Mouse (Mus musculus) olfactory bulb, adult 2 months (tissue): Measurements from ENCODE around the gene Prrxl1. TPM values are rescaled to one million over a fixed set of nuclear protein-coding genes. Genes with fewer than 3 reads are reported as not detected.

Source experiments
- H3K27ac ChIP-seq: fragments of 200-500 bp; 2 replicates; pipeline ENCODE4 v1.5.1; 2012; ENCODE audit warnings: low read depth, low read length; ENCODE audit not compliant: insufficient read depth
- H3K4me1 ChIP-seq: fragments of 200-500 bp; 2 replicates; pipeline ENCODE4 v1.6.1; 2012; ENCODE audit warnings: low read length; ENCODE audit not compliant: control insufficient read depth, insufficient read depth
- H3K4me3 ChIP-seq: fragments of 200-500 bp; 2 replicates; pipeline ENCODE4 v1.5.1; 2012; ENCODE audit warnings: mild to moderate bottlenecking, low read depth, low read length, moderate library complexity; ENCODE audit not compliant: insufficient read depth
- CTCF ChIP-seq: fragments of 200-500 bp; IDR thresholded peaks from 2 replicates; pipeline ENCODE4 v1.5.1; 2012; ENCODE audit warnings: low read depth, mild to moderate bottlenecking, low read length, moderate library complexity; ENCODE audit not compliant: insufficient read depth
- POLR2A ChIP-seq: fragments of 200-500 bp; IDR thresholded peaks from 2 replicates; pipeline ENCODE4 v1.6.1; 2012; ENCODE audit warnings: mild to moderate bottlenecking, low read depth, low read length, moderate library complexity; ENCODE audit not compliant: insufficient read depth
- WGBS: fragments of 180-500 bp; shearing (Covaris S2); methylation state at CpG from one replicate; pipeline ENCODE4 v1.1.7; 2018; 5-methylcytosine and 5-hydroxymethylcytosine counted together
- polyA plus RNA-seq: library from polyadenylated mRNA; stranded (reverse); fragments of >200 nt; gene quantifications from 2 replicates; pipeline ENCODE4 v1.2.4, GENCODE M21; 2012; ENCODE audit warnings: low replicate concordance; ENCODE audit not compliant: missing spikeins, insufficient read depth, insufficient read length

Prrxl1 gene
- polyA plus RNA-seq, 1 experiment: not detected

DNA sequence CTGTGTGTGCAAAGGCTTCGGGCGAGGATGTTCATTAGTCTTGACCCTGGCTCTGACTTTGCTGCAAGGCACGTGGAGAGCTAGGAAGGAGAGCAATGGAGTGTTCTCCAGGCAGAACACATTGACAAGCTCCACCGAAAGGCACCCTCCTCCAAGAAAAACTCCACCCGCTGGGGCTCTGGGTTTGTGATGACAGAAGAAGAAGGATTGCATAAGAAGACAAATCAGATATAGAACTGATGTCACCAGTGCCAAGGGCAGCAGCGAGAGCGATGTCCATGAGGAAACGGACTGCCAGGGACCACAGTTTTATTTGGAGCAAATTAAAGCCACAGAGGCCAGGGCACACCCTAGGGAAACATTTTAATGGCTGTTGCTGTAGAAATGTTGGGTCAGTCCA lies 98.6 kb downstream of the Prrxl1 start:
- TF ChIP-seq CTCF: no peak
- TF ChIP-seq POLR2A: no peak
- Histone ChIP-seq H3K27ac (no peak overlapping the region), H3K4me1 (0 out of 2 replicates have a peak, but pooled peaks cover 3% of the 10 kb centered on the region), H3K4me3 (no peak overlapping the region)
- 90% methylated on average over 8 of the region's 8 CpGs for WGBS

DNA sequence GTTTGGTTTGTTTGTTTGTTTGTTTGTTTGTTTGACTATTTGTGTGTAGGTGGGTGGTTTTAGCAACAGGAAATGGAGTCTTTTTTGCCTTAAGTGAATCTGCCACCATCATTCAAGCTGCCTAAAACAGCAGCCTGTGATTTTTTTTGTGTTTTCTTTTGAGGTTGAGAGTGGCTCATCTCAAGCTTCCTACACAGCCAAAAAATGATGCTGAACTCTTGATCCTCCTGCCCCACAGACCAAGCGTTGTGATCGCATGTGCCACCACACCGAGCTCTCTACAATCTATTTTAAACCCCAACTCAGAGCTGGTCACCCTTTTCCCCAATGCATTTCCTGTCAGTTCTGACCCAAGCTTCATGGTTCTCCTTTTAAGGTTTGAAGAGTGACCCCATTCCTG lies 99.3 kb downstream of the Prrxl1 start:
- H3K4me3 ChIP-seq: no peak overlapping the region
- TF ChIP-seq CTCF: no peak
- no peak for TF ChIP-seq POLR2A
- 0 out of 2 replicates have a peak, but pooled peaks cover 3% of the 10 kb centered on the region for H3K4me1 ChIP-seq
- H3K27ac ChIP-seq: no peak overlapping the region
- whole genome bisulfite sequencing: 87% methylated on average over 3 of the region's 3 CpGs

Other genes with a start within 250 kb of the Prrxl1 start
- gene 1700024G13Rik, start 211.0 kb upstream of the Prrxl1 start, polyA plus RNA-seq: not detected in 2 replicates
- gene Slc18a3, start 134.6 kb upstream of the Prrxl1 start, polyA plus RNA-seq: not detected in 2 replicates
- not detected in 2 replicates for gene Chat, start 133.4 kb upstream of the Prrxl1 start, polyA plus RNA-seq
- not detected in 2 replicates for gene Ercc6, start 85.9 kb upstream of the Prrxl1 start, polyA plus RNA-seq
- not detected in 2 replicates for gene 3425401B19Rik, start 85.9 kb downstream of the Prrxl1 start, polyA plus RNA-seq
- gene Tmem273, start 186.6 kb downstream of the Prrxl1 start, polyA plus RNA-seq: not detected in 2 replicates
- not detected in 2 replicates for gene Fam170b, start 234.6 kb downstream of the Prrxl1 start, polyA plus RNA-seq